Mouse (Mus musculus): ENCODE measurements around the gene Celf5.

DNA sequence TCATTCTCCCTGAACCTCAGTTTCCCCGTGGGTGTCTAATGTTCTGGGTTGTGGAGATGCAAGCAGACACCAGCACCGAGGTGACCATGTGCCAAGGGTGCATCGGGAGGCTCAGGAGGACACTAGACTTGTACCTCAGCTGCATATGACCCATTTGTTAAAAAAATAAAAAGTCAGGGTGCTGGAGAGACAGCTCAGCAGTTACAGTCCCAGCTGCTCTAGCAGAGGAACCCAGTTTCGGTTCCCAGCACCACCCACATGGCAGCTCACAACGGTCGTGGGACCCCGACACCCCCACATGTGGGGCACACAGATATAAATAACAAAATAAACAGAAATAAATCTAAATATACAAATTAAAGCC lies 54.0 kb downstream of the Celf5 start:
- TF ChIP-seq CTCF (IDR thresholded peaks at IDR 0.05; ENCODE audit: extremely low read depth, insufficient read depth, low read length) (no peak), POLR2A (IDR thresholded peaks at IDR 0.05; ENCODE audit: extremely low read depth, insufficient read depth, low read length) (no peak)

Data from cortical plate, adult 2 months (tissue).